In genomic region chr19:27988746-27989145, GRCm38 (mm10) we compare ENCODE assay signal across 17 mouse cellular contexts. TPM values are rescaled to one million over a fixed set of nuclear protein-coding genes. Genes with fewer than 3 reads are reported as not detected.
A peak's percentile ranks its signal among the peaks of the same experiment; 100 is the strongest.
DNase-seq lines count a peak whose midpoint lies in the region; ATAC-seq lines count a peak whose summit lies in the region.
"Had no signal": no experiment of that assay in that cellular context is flagged by ENCODE, and none has a peak within 500 bp of the region (broad histone marks: within the 10 kb centered on the region; RNA-seq: fewer than 3 reads in every experiment).

No protein-coding gene starts in this region.

- 21% methylated on average over 3 of the region's 3 CpGs for whole genome bisulfite sequencing in midbrain, embryonic 10.5 days
- 3% methylated on average over 3 of the region's 3 CpGs for WGBS in midbrain, embryonic 16.5 days
- WGBS in hindbrain, embryonic 16.5 days = 8% methylated on average over 3 of the region's 3 CpGs
- WGBS in neural tube, embryonic 13.5 days = 19% methylated on average over 3 of the region's 3 CpGs

- H3K4me3 ChIP-seq in midbrain, embryonic 10.5 days = no peak overlapping the region
- no peak overlapping the region for H3K4me3 ChIP-seq in midbrain, embryonic 16.5 days (ENCODE audit: low read depth, low read length)
- no peak overlapping the region for H3K4me3 ChIP-seq in hindbrain, embryonic 16.5 days (ENCODE audit: low read length)
- H3K4me3 ChIP-seq in neural tube, embryonic 13.5 days = no peak overlapping the region
- H3K4me3 ChIP-seq: left cerebral cortex, adult 2 months; limb, embryonic 12.5 days; liver, embryonic 15.5 days had no signal

- DNase-seq in midbrain, embryonic 10.5 days (ENCODE audit: low spot score) = peak; percentile 66
- peak; percentile 45 for DNase-seq in embryo, embryonic 9.5 days (ENCODE audit: extremely low spot score)
- no peak for DNase-seq in thymus, postnatal 10 days (ENCODE audit: low spot score in 2 of 2)
- DNase-seq: adrenal gland, adult 8-10 months; cerebellum, adult 2 months; heart, adult 11 months; lung, postnatal 10 days; right cerebral cortex, postnatal 14 days had no signal

- no peaks in the 10 kb centered on the region for H3K9me3 ChIP-seq in midbrain, embryonic 10.5 days (replicated peaks)
- no peaks in the 10 kb centered on the region for H3K9me3 ChIP-seq in midbrain, embryonic 16.5 days (replicated peaks; ENCODE audit: control insufficient read depth, low read length, poor library complexity, severe bottlenecking)
- no peaks in the 10 kb centered on the region for H3K9me3 ChIP-seq in hindbrain, embryonic 16.5 days (ENCODE audit: control insufficient read depth, low read length)
- H3K9me3 ChIP-seq in neural tube, embryonic 13.5 days = no peaks in the 10 kb centered on the region
- H3K9me3 ChIP-seq: G1E; limb, embryonic 12.5 days; liver, embryonic 15.5 days had no signal

- ATAC-seq in midbrain, embryonic 16.5 days = no peak
- ATAC-seq in hindbrain, embryonic 16.5 days = peak; percentile 65
- peak; percentile 69; the same call in 1 of the 2 replicates for ATAC-seq in neural tube, embryonic 13.5 days (ENCODE audit: low read depth)
- no peak for ATAC-seq in megakaryocyte, adult 5-6 weeks (ENCODE audit: poor library complexity, severe bottlenecking)
- ATAC-seq: inflammation-experienced regulatory T-cells, adult 6 months had no signal

- no peak overlapping the region for H3K27ac ChIP-seq in midbrain, embryonic 10.5 days (replicated peaks)
- H3K27ac ChIP-seq in midbrain, embryonic 16.5 days (ENCODE audit: low read length) = no peak overlapping the region
- no peak overlapping the region for H3K27ac ChIP-seq in hindbrain, embryonic 16.5 days (ENCODE audit: low read depth, low read length)
- H3K27ac ChIP-seq in neural tube, embryonic 13.5 days (replicated peaks) = no peak overlapping the region
- H3K27ac ChIP-seq: left cerebral cortex, adult 2 months; limb, embryonic 12.5 days; liver, embryonic 15.5 days had no signal

- H3K4me1 ChIP-seq in midbrain, embryonic 10.5 days = peaks cover 61% of the 10 kb centered on the region
- peaks cover 3% of the 10 kb centered on the region; the same call in 1 of the 2 replicates for H3K4me1 ChIP-seq in midbrain, embryonic 16.5 days (ENCODE audit: control insufficient read depth, insufficient read depth, low read length)
- peaks cover 2% of the 10 kb centered on the region; the same call in 1 of the 2 replicates for H3K4me1 ChIP-seq in hindbrain, embryonic 16.5 days (ENCODE audit: control insufficient read depth, insufficient read depth, low read depth, low read length)
- peaks cover 23% of the 10 kb centered on the region for H3K4me1 ChIP-seq in neural tube, embryonic 13.5 days (replicated peaks)
- H3K4me1 ChIP-seq: liver, embryonic 15.5 days had no signal

- H3K9ac ChIP-seq in midbrain, embryonic 16.5 days (ENCODE audit: low read depth, low read length) = no peak overlapping the region
- no peak overlapping the region for H3K9ac ChIP-seq in hindbrain, embryonic 16.5 days (ENCODE audit: low read depth, low read length)
- H3K9ac ChIP-seq in neural tube, embryonic 13.5 days = no peak overlapping the region
- H3K9ac ChIP-seq: limb, embryonic 12.5 days; liver, embryonic 15.5 days had no signal

- H3K36me3 ChIP-seq in midbrain, embryonic 10.5 days = no peaks in the 10 kb centered on the region
- no peaks in the 10 kb centered on the region for H3K36me3 ChIP-seq in midbrain, embryonic 16.5 days (ENCODE audit: control insufficient read depth, insufficient read depth, low read length)
- H3K36me3 ChIP-seq in hindbrain, embryonic 16.5 days (ENCODE audit: control insufficient read depth, insufficient read depth, low read length) = no peaks in the 10 kb centered on the region
- H3K36me3 ChIP-seq in neural tube, embryonic 13.5 days = no peaks in the 10 kb centered on the region
- H3K36me3 ChIP-seq: G1E; limb, embryonic 12.5 days; liver, embryonic 15.5 days had no signal

- H3K4me2 ChIP-seq in midbrain, embryonic 16.5 days (ENCODE audit: low read length) = no peak overlapping the region
- H3K4me2 ChIP-seq in hindbrain, embryonic 16.5 days (ENCODE audit: low read length) = no peak overlapping the region
- H3K4me2 ChIP-seq in neural tube, embryonic 13.5 days = no peak overlapping the region
- H3K4me2 ChIP-seq: limb, embryonic 12.5 days; liver, embryonic 15.5 days had no signal

- H3K27me3 ChIP-seq in midbrain, embryonic 10.5 days (ENCODE audit: low read depth, poor library complexity, severe bottlenecking) = peaks cover 18% of the 10 kb centered on the region; the same call in 1 of the 2 replicates
- H3K27me3 ChIP-seq in midbrain, embryonic 16.5 days (ENCODE audit: control insufficient read depth, insufficient read depth, low read depth, low read length) = no peaks in the 10 kb centered on the region
- H3K27me3 ChIP-seq in hindbrain, embryonic 16.5 days (replicated peaks; ENCODE audit: control insufficient read depth, insufficient read depth, low read length) = no peaks in the 10 kb centered on the region
- no peaks in the 10 kb centered on the region for H3K27me3 ChIP-seq in neural tube, embryonic 13.5 days
- H3K27me3 ChIP-seq: limb, embryonic 12.5 days; liver, embryonic 15.5 days had no signal

RNA-seq across cellular contexts. Expression of gene Rfx3, which starts 22.2 kb away (rescaled TPM):
- 25.3 and 28.9 TPM in 2 replicates for polyA plus RNA-seq in midbrain, embryonic 10.5 days (2016; fragmentation: Nextera tagmentation; extraction: Ambion mirVana)
- polyA plus RNA-seq in midbrain, embryonic 16.5 days (2015; fragmentation: Nextera tagmentation; extraction: Ambion mirVana) = 29.7 and 32.4 TPM in 2 replicates
- 20.4 and 26.8 TPM in 2 replicates for polyA plus RNA-seq in hindbrain, embryonic 16.5 days (2015; fragmentation: Nextera tagmentation; extraction: Ambion mirVana)
- 27.2 and 31.3 TPM in 2 replicates for polyA plus RNA-seq in neural tube, embryonic 13.5 days (2015; fragmentation: Nextera tagmentation; extraction: Ambion mirVana)
- total RNA-seq in megakaryocyte, adult 5-6 weeks (2015) = 6.2 and 7.7 TPM in 2 replicates
- total RNA-seq in megakaryocyte, adult 5-6 weeks (2017) = 4.3 and 5.0 TPM in 2 replicates

Comparison
In these comparisons a context has a peak if more than half of its experiments do, and no peak if none do; other contexts are left out.
1. DNase-seq: peak in midbrain, embryonic 10.5 days (single experiment) and embryo, embryonic 9.5 days (single experiment); none in thymus, postnatal 10 days (0 of 2).
2. ATAC-seq: peak in hindbrain, embryonic 16.5 days (single experiment) and neural tube, embryonic 13.5 days (single experiment); none in midbrain, embryonic 16.5 days (single experiment) and megakaryocyte, adult 5-6 weeks (single experiment).